Mouse (Mus musculus) left cerebral cortex, postnatal 36 days (tissue): ENCODE data around the gene Acss2. TPM values are rescaled to one million over a fixed set of nuclear protein-coding genes. Genes with fewer than 3 reads are reported as not detected.
"Not testable (repeated sequence)": the region's sequence is repeated elsewhere in the genome, so short reads cannot be mapped to it uniquely, and the experiment has no call there.

ENCODE experiments used
- DNase-seq, 2 experiments: peaks; one replicate each; pipeline ENCODE4 v3.0.0; 2021 to 2022; ENCODE audit warnings: low spot score in 2 of 2, mixed read lengths in 1 of 2
- intact Hi-C: fragments of 180-260 bp; cut with DNase I; formaldehyde crosslinking; loops from one replicate; pipeline ENCODE4 v1.15.1; 2025
- total RNA-seq, 2 experiments: library from RNA; stranded (reverse); gene quantifications; 2 replicates each; pipeline ENCODE4 v1.2.3; 2021

Acss2 gene
- total RNA-seq, 2 experiments from 2014 or later, result 60.1 to 61.2 TPM

DNA sequence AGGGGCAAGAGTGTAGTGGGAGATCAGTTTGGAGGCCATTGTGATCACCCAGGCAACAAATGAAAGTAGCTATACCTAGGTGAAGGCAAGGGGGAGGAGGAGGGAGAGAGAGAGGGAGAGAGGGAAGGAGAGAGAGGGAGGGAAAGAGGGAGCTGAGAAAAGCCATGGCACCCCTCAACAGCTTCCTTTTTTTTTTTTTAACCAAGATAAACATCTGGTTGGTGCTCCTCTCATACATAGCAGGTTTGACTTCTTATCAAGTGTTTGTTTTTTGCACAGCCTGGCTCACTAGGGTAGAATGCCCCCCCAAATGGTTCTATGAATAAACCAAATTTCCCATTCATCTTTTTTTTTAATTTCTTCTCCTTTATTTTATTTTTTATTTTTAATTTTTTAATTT, 18.5 kb downstream of the Acss2 start:
- DNase-seq, result no peak
- intact Hi-C loops, result no loop called here

DNA sequence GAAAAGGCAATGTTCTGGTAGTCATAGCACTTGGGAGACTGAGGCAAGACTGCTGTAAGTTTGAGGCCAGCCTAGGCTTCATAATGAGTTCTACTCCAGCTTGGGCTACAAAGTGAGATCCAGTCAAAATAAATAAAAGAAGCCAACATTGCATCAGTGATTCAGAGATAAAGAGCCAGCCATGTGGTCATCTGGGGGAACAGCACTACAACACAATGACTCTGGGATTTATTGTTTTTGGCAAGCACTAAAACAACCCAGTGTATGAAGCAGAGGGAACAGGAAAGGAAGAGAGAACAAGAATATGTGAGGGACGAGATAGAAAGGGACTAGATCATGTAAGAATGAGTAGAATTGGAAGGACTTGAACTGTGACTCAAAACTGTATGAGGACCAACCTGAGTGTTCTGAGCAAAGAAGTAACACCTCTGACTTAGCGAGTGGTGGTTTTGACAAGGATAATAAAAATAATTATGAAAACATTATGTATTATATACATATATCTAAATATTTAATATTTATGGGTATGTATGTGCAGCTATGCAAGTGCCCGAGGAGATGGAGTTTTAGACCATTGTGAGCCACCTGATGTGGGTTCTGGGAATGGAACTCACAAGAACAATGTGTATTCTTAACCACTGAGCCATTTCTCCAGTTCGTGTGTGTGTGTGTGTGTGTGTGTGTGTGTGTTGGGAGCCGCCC, 20.2 kb downstream of the Acss2 start:
- intact Hi-C loops, result no loop called here

DNA sequence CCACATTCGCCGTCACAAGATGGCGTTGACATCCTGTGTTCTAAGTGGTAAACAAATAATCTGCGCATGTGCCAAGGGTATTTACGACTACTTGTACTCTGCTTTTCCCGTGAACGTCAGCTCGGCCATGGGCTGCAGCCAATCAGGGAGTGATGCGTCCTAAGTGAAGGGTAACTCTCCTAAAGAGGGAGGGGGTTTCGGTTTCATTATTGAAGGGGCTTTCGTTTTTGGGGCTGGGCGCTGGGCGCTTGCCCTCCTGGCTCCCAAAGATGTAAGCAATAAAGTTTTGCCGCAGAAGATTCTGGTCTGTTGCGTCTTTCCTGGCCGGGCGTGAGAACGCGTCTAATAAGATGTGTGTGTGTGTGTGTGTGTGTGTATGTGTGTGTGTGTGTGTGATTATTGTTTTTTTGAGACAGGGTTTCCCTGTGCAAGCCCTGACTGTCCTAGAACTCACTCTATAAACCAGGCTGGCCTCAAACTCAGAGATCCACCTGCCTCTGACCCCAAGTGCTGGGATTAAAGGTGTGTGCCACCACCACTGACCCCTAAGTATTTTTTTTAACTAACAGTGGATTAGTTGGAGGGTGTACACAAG, 20.8 kb downstream of the Acss2 start:
- intact Hi-C loops, DNase-seq: not testable (repeated sequence)

More for the DNA sequence above, 20.2 kb downstream of the Acss2 start:
- no peak for DNase-seq

DNA sequence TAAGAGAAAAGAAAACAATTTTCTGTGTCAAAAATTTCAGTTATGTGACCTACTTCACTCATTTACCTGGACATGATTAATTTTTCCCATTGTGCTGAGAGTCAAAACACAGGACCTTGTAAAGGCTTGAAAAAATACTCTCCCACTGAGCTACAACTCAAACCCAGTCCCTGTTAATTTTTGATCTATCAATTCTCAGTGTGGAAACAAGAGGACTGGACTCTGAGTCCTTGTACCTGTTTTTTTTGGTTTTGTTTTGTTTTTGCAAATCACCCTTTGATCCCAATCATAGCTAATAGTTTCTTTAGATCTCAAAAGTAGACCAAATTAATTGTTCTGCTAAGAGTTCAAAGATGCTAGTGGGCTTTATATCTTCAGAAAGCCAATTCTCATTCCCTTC, 21.9 kb downstream of the Acss2 start:
- intact Hi-C loops, result no loop called here
- DNase-seq, result no peak

DNA sequence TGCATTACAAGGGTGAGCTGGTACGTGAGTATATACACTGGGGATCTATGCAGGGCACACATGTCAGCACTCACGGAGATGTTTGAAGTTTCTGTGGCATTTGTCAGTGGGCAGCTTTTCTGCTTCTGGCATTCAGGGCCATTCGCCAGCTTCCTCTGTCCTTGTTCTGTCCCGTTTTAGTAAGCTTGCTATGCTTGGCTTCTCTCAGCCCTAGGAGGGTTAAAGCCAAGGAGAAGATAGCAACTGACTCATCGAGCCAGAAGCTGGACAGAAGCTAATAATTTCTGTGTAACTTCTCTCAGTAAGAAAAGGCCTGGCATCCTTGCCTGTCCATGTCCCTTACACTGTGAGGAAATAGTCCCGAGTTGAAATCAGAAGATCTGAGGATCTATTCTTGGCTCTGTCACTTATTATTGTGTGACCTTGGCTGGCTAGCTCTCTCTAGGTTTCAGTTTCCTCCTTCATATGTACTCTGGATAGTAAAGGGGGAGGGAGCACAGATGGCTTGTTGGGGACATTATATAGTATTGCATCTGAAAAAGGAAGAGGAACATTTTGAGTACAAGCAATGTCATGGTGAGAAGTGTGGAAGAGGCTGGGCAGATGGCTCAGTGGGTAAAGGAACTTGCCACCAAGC, 23.2 kb downstream of the Acss2 start:
- intact Hi-C loops, result no loop called here
- peak; percentile 12 to 14 for DNase-seq

DNA sequence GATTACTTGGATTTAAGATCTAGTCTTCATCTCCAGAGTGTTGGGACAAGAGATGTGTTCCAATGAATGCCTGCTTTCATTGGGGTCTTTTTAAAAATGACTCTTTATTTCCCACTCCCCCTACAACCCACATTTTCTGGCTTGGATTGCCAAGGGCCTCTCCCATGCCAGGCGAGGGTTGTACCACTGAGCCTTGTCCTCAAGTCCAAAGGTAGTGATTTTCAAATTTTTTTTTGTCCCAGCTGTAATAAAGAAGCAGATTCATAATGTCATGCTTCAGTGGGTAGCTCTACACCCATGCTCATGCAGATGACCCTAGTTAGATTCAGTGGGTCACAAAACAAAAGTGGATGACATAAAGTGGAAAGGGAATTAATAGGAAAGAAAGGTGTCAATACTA, 29.2 kb downstream of the Acss2 start:
- intact Hi-C loops, result no loop called here
- no peak for DNase-seq

DNA sequence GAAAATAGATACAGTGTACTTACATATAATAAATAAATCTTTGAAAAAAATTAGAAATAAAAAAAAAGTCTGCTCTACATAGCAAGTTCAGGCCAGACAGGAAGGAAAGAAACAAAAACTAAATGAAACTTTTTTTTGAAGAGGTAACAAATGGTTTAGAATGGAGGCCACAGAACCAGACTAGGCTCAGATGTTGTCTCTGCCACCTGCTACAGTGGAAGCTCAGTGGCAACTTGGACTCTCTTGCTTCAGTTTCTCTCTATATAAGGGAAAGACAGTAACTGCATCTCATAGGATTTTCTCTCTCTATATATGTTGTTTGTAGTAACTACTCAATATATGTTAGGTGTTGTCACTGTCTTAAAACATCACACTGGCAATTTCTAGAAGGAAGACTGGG, 34.6 kb downstream of the Acss2 start:
- DNase-seq, result no peak
- intact Hi-C loops, result no loop called here

DNA sequence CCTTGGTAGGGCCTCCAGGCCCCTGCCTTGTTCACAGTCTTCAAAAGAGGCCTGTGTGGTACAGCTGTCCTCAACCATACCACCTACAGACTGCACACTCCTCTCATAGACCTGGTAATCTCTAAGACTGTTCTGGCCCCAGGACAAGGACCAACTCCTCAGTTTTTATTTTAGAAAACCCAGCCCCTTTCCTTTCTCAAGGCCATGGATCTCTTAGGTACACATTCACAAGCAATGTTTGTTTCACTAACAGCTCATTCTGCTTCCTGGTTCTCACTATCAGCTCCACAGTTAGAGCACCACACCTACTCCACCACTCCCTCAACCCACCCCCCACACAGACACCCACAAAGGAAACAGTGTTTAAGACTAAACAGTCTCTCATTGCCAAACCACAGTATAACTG, 35.2 kb downstream of the Acss2 start:
- no peak for DNase-seq
- intact Hi-C loops, result no loop called here

DNA sequence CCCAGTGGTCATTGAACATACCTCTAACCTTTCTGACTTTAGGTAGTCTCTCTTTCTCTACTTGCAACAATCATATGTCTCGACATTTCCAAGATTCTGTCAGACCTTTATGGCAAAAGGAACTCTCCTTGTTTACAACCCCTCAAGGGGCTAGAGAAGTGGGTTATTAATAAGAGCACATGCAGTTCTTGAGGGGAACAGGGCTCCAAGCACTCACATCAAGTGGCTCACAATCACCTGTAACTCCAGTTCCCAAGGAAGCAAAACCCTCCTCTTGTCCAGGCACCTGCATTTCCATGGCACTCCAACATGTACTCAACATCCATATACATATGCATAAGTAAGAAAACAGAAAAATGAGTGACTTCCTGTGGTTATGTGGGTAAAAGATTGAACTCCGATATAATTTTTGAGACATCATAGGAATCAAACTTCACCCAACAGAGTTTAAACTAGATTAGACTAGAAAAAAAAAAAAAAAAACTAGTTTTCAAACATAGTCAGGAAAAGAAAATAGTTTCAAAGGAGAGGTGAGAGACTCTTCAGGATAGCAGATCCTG, 36.8 kb downstream of the Acss2 start:
- DNase-seq, result no peak
- intact Hi-C loops, result no loop called here

DNA sequence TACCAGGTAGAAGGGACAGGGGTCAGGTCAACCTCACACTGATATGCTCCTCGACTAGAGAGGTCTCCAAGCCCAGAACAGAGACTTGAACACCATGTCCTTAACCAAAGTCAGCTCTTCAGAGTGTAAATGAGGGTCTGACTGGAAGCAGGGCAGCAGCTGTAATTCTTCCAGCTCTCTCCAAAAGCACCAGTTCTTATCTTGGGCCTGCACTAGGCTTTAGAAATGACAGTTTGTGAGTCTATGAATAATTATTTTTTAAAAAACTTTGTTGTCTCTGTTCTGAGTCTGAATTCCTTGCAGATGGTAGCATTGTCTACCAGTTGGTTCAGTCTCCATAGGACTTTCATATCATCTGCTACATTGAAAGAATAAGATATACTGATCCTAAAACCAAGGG, 44.5 kb downstream of the Acss2 start:
- intact Hi-C loops, result no loop called here
- no peak for DNase-seq

DNA sequence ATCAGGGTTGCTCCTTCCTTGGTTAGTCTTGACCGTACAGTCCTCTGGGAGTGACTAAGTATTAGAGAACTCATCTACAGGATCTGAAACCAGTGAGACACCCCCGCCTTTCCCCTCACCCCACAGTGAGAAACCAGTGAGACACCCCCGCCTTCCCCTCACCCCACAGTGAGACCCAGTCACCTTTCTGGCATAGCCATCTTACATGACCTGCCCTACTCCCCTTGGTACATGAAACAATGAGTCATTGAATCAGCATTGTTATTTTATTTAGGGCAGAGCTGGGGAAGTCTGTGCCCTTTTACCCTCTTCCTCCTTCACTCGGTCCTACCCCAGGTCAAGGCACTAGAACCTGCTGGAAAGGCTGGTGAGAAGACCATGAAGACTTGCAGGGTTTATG, 45.2 kb downstream of the Acss2 start:
- intact Hi-C loops, result no loop called here
- DNase-seq, result no peak

DNA sequence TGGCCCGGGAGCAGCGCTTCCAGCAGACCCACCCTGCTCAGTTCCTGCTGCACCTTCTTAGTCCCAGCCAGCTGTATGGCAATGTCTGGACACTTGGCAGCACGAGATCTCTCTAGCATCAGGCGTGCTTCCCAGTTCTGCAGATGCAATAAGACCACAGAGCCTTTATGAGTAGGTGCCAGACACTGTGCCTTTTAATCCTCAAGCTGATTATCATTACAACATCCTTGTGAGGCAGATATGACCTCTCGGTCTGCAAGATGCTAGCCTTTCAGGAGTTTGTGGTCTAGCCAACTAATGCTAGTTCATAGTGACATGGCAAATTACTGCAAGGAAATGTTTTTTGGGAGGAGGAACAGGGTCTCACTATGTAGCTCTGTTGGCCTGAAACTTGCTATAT, 50.0 kb downstream of the Acss2 start:
- no peak for DNase-seq
- intact Hi-C loops, result no loop called here

DNA sequence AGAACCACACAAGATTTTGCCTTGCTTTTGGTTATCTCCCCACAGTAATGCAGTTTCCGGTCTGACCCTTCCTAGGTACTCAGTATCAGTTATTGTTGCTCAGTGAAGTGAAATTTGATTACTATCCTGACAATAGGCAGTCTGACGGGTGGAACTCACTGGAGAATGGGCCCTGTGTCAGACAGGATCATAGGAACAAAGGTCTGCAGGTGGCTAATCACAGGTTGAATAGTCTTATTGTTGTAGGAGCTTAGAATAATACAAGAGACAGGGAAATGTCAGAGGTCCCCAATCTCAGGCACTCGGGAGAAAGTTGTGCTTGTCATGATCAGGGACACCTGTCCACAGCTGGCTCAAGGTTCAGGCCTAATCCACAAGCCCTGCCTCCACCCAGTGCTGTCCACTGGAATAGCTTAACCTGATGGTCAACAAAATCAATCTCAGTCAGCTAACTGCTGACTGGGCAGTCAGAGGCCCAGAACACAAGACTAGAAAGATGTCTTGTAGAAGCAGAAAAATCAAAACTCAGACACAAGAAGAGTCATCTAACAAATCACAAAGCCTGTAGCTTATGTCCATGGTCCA, 51.6 kb downstream of the Acss2 start:
- DNase-seq, result no peak
- intact Hi-C loops, result no loop called here

DNA sequence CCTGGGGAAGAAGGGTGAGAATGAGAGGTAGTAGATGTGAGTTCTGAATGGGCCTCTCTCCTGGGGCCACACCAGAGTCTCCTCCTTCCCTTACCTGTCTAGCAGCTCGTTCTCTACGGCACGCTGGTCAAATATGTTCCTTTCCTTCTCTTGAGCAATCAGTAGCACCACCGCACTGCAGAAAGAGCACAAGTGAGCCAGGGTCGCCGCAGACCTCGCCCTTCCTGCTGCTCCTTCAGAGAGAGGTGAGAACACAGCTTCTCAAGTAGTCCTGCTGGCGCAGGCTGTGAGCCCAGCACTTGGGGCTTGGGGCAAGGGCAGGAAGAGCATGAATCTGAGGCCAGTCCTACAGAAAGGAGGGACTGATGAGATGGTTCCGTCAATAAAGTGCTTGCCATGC, 55.3 kb downstream of the Acss2 start:
- intact Hi-C loops, result no loop called here
- DNase-seq, result no peak

DNA sequence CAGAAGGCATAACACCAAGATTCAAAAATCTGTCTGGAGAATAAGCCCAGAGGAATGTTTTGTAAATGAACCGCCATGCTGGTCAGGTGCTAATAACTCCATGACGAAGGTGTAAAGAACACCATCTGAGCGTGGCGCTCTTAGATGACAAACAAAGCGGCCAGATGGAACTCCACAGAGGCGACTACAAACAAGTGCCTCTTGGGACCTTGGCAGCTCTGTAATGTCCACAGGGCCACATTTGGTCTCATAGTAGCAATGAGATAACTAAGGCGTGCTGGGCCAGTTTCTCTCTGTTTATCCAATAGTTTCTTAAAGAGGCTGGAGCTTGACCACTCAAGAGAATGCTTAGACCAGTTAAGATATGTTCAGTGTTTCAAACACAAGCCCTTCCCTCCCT, 56.2 kb downstream of the Acss2 start:
- intact Hi-C loops, result no loop called here
- DNase-seq, result no peak

DNA sequence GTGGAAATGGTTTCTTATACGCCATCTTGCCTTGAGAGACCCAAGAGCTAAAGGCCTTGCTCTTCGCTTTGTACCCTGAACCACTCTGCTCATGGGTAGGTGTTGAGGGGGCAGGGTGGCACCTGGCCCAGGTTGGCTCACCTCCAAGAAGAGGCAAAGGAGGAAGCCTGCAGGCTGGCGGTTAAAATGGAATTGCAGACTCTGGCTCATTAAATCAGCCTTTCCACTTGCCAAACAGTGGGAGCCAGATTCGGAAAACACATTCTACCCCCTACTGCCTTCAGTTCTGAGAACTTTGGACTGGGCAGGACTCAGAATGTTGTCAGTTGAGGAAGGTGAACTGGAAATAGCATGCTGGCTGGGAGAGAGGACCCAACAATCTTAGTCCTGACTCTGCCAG, 57.0 kb downstream of the Acss2 start:
- peak; percentile 21 to 26 for DNase-seq
- intact Hi-C loops, result no loop called here

DNA sequence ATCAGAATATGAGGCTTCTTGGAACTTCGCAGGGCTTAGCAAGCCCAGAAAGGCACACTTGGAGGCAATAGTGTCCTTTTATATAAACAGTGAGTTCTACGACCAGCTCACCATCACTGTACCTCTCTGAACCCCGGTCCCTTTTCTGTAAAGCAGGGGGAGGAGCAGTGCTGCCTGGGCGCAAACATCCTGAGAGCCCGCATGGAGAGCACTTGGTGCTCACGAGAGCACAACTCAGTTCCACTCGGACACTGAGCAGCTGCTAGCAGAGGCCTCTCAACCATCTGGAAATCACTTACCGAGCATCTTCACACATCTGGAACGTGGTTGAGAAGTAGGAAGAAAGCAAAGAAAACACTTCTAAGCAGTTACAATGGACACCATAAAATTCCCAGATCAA, 58.9 kb downstream of the Acss2 start:
- no peak for DNase-seq
- intact Hi-C loops, result no loop called here

DNA sequence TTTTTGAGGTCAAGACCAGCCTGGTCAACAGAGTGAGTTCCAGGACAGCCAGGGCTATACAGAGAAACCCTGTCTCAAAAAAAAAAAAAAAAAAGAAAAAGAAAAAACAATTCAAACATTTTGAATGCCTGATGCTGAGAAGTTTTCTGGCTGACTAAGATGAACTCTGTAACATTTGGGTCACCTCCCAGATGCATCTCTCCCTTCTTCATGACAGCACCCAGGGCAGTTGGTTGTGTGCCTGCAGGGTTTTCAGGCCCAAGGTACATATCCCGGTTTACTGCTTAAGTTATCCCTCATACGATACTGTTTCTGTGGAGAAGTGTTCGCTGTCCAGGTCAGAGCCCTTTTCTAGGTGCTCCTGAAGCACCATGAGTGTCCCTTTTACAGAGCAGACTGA, 62.6 kb downstream of the Acss2 start:
- intact Hi-C loops, result no loop called here
- no peak for DNase-seq

DNA sequence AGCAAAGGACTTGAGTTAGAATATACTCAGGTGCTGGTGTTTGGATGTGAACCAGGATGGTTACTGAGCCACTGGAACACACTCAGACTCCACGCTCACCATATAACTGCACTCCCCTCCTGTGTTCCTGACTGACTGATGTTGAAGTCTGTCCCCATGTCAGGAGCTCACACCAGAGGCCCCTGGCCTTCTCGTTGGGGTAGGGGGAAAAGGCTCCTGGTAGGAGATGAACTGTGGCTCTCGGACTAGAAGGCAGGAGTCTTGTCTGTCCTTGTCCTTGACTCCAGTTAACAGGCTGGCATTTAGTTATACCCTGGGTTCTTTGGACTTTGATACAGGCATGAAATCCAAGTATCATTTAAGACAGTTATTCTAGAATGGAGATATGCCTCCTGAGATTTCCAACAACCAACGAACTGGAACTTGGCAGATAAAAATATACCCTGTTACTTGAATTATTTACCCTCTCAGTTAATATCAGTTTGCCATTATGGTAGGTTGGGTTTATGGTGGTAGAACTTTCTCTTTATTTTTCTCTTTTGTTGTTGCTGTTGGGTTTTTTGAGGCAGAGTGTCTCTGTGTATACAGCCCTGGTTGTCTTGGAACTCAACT, 64.7 kb downstream of the Acss2 start:
- DNase-seq, result no peak
- intact Hi-C loops, result no loop called here

DNA sequence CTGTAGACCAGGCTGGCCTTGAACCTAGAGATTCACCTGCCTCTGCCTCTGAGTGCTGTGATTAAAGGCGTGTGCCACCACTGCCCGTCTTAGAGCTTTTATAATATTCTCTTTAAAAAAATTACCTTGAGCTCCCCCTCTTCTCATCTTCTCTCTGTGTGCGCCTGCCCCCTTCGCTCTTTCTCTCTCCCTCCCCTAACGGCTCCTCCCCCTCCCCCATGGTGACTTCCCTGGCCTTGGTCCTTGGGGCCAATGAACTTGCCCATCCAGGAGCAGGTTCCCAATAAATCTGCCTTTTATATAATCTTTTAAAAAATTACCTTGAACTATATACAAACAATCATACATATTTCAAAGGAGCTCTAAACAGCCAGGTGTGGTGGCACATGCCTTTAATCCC, 65.2 kb downstream of the Acss2 start:
- no peak for DNase-seq
- intact Hi-C loops, result no loop called here
